Mouse (Mus musculus): Measurements from ENCODE around the gene Cnksr1. TPM values are rescaled to one million over a fixed set of nuclear protein-coding genes. Genes with fewer than 3 reads are reported as not detected.

Cnksr1 gene
- polyA plus RNA-seq, 2 experiments from 2014 or later: not detected

- no peak for ATAC-seq
These were observed 35.3 kb downstream of the Cnksr1 start, which contains the start of gene Gm7534 for GRCm38 (mm10) chr4:134202904-134203303. Gm7534 (minus strand) TSS chr4:134203004.

- ATAC-seq: no peak
These were observed 38.8 kb downstream of the Cnksr1 start for GRCm38 (mm10) chr4:134199371-134199770.

- no peak for ATAC-seq
These were observed 51.9 kb downstream of the Cnksr1 start for GRCm38 (mm10) chr4:134186268-134186667.

- no peak for ATAC-seq
These were observed 52.6 kb downstream of the Cnksr1 start for GRCm38 (mm10) chr4:134185569-134185968.

- ATAC-seq: no peak
These were observed 54.5 kb downstream of the Cnksr1 start for GRCm38 (mm10) chr4:134183711-134184110.

GRCm38 (mm10) chr4:134181825-134182224, 56.4 kb downstream of the Cnksr1 start:
- ATAC-seq: no peak

- ATAC-seq: no peak
These were observed 57.1 kb downstream of the Cnksr1 start for GRCm38 (mm10) chr4:134181112-134181511.

Other genes with a start within 250 kb of the Cnksr1 start
- 10 to 100 TPM; 16.7 to 20.0 TPM for gene Dhdds, start 237.5 kb downstream of the Cnksr1 start, polyA plus RNA-seq (2017; shearing (Covaris generic))
- not detected for gene Lin28a, start 219.6 kb downstream of the Cnksr1 start, polyA plus RNA-seq (2017; shearing (Covaris generic))
- gene Zfp683, start 184.6 kb downstream of the Cnksr1 start, polyA plus RNA-seq (2017; shearing (Covaris generic)): under 1 TPM; 0.33 to 0.37 TPM
- 10 to 100 TPM; 15.7 to 20.2 TPM for gene Crybg2, start 177.6 kb downstream of the Cnksr1 start, polyA plus RNA-seq (2017; shearing (Covaris generic))
- gene Cd52, start 143.3 kb downstream of the Cnksr1 start, polyA plus RNA-seq (2017; shearing (Covaris generic)): 1,000 to 10,000 TPM; 3,607 to 4,442 TPM
- gene Ubxn11, start 135.8 kb downstream of the Cnksr1 start, polyA plus RNA-seq (2017; shearing (Covaris generic)): 10 to 100 TPM; 33.7 to 34.2 TPM
- 1,000 to 10,000 TPM; 1,097 to 1,279 TPM for gene Sh3bgrl3, start 109.6 kb downstream of the Cnksr1 start, polyA plus RNA-seq (2017; shearing (Covaris generic))
- gene Cep85, start 51.3 kb downstream of the Cnksr1 start, polyA plus RNA-seq (2017; shearing (Covaris generic)): 100 to 1,000 TPM in 1 of 2 experiments, 10 to 100 TPM in 1; 63.2 to 139 TPM
- gene Gm7534, start 35.4 kb downstream of the Cnksr1 start, polyA plus RNA-seq (2017; shearing (Covaris generic)): under 1 TPM in 1 of 2 experiments, not detected in 1; 0.15 TPM
- not detected for gene Catsper4, start 11.0 kb downstream of the Cnksr1 start, polyA plus RNA-seq (2017; shearing (Covaris generic))
- 1 to 10 TPM in 1 of 2 experiments, under 1 TPM in 1; 0.37 to 6.4 TPM for gene E130218I03Rik, start 5.3 kb upstream of the Cnksr1 start, polyA plus RNA-seq (2017; shearing (Covaris generic))
- 1 to 10 TPM; 5.1 to 6.4 TPM for gene Zfp593, start 7.2 kb upstream of the Cnksr1 start, polyA plus RNA-seq (2017; shearing (Covaris generic))
- not detected for gene Gm30191, start 8.5 kb upstream of the Cnksr1 start, polyA plus RNA-seq (2017; shearing (Covaris generic))
- not detected for gene Grrp1, start 15.7 kb upstream of the Cnksr1 start, polyA plus RNA-seq (2017; shearing (Covaris generic))
- 10 to 100 TPM; 17.2 to 19.1 TPM for gene Pdik1l, start 49.5 kb upstream of the Cnksr1 start, polyA plus RNA-seq (2017; shearing (Covaris generic))
- gene Trim63, start 76.7 kb upstream of the Cnksr1 start, polyA plus RNA-seq (2017; shearing (Covaris generic)): not detected
- under 1 TPM; 0.24 to 0.85 TPM for gene Slc30a2, start 104.8 kb upstream of the Cnksr1 start, polyA plus RNA-seq (2017; shearing (Covaris generic))
- gene Extl1, start 145.5 kb upstream of the Cnksr1 start, polyA plus RNA-seq (2017; shearing (Covaris generic)): 1 to 10 TPM in 1 of 2 experiments, under 1 TPM in 1; 0.16 to 1.4 TPM
- under 1 TPM; 0.70 to 0.90 TPM for gene Pafah2, start 157.9 kb upstream of the Cnksr1 start, polyA plus RNA-seq (2017; shearing (Covaris generic))
- gene Stmn1, start 229.9 kb upstream of the Cnksr1 start, polyA plus RNA-seq (2017; shearing (Covaris generic)): 100 to 1,000 TPM; 262 to 341 TPM

Measured in activated CD4-positive, CD25-positive, alpha-beta regulatory T cell, adult 4 months (primary cell).